Mouse (Mus musculus) right cerebral cortex, postnatal 14 days (tissue): Measurements from ENCODE around the gene Nup93.

ENCODE experiments used
- DNase-seq: peaks from one replicate; pipeline ENCODE4 v3.0.0; 2022

The Nup93 gene

GRCm38 (mm10) chr8:94187290-94188002 is 26.9 kb upstream of the Nup93 start:
- DNase-seq: no peak

- DNase-seq: peak; percentile 52
Measured at GRCm38 (mm10) chr8:94189275-94190031, 24.9 kb upstream of the Nup93 start.

GRCm38 (mm10) chr8:94191101-94191691 is 23.2 kb upstream of the Nup93 start:
- DNase-seq: no peak

DNA sequence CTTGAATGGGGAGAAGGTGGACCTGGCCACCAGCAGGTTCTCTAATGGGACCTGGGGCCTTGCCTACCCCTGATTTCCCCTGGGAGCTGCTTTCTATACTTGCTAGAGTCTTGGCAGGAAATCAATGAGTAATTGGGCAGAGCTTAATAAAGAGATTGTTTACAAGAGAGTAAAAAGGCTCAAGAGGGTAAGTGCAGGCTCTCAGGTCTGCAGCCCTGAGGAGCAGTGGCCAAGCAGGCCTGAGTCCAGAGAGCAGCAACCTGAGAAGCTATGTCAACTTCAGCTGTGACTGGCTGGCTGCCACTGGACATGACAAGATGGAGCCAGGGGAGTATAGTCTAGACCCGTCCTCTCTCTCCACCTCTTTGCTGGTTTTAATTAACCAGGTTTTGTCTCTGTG is 21.4 kb upstream of the Nup93 start:
- DNase-seq: no peak

DNA sequence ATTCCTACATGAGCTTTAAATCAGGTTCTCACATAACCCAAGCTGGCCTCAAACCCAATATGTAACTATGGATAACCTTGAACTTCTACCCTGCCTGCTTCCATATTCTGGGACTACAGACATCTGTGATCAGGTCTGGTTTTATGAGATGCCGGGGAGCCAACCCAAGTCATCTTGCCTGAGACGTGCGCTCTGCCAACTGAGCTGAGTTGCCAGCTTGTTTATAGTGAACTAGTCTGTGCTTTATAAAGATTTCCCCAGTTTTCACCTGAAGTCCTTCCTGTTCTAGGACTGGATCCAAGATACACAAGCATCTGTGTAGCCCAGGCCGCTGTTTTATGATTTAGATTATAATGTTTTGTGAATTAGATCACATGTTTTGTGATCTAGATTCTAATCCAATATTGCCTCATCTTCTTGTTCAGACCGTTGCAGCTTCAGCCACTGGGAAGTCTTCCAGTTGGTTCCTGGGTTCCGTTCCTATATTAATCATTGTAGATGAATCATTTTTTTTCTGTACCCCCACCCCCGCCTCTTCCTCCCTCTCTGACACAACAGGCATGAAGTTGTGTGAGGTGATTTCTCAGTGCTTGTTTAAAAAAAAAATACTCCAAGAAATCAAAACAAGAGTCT is 19.7 kb upstream of the Nup93 start:
- no peak for DNase-seq

DNA sequence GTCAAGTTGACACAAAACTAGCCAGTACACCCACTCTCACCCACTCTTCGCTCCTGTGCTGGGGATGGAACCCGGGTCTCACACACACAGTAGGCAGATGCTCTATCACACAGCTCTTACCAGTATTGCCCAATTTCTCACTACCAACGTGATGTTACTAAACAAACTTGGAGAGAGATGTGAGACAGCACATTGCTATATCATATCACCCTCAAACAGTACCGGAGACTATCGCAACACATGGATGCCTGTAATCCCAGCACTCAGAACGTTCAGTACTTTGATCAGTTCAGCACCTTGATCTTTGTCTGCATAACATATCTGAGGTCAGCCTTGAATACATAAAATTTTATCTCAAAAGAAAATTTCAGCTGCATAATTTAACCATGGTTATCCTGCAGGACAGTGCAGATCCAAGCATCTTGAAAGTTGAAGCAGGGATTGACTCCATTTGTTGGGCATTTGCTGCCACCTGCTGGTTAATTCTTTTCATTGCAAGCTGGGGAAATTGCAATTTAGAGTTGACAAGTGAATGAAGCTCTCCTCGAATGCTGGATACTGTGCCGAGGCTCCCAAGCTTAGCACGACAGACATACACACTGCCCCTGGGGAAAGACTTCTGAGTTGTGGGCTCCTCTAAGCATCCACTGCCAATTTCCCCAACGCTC is 15.0 kb upstream of the Nup93 start:
- DNase-seq: no peak

DNA sequence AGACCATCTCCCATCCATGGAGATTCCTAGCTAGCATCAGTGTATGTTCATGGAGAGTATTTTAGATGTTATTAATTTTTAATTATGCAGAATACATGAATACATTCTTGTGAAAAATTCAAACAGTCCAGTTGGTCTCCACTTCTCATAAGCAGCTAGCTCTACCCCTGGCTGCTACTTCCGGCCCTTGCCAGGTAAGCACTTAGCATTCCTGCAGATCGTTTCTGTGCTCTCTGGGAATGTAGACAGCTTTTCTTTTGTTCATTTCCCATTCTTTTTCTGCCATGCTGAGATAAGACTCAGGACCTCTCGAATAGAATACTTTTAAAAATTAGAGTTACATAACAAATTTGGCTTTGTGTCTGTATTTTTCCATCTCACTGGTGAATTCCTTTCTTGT is 10.3 kb upstream of the Nup93 start:
- DNase-seq: no peak

DNA sequence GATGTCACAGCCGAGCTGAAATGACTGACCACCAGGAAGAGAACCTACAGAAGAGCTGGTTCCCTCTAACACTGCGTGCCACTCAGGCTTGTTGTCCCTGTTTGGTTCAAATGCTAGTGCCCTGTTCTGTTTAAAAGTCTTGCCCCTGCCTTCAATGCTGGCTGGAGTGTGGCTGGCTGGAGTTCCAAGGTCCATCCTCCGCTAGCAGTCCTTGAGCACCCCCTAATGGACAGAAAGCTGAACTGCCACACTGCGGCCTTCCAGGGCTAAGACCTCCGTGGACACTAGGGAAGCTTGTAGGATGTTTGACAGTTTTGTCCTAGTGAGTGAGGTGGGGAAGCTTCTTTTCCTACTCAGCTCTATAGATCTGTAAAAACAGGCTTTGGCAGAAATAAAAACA is 8.6 kb upstream of the Nup93 start:
- DNase-seq: peak; percentile 64

DNA sequence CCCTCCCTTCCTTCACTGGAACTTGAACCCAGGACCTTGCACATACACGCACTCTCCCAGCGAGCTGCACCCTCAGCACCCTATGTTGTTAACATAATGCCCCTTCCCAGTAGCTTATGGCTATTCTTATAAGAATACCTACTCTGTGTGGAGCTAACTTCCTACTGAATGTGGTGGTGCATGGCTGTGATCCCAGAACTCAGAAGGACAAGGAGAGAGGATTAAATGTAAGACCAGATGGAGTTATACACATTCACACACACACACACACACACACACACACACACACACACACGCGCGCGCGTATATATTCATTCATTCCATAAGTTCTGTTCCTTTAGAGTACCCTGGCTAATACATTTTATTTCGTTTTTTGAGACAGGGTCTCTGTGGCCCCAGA is 8.1 kb upstream of the Nup93 start:
- no peak for DNase-seq

DNA sequence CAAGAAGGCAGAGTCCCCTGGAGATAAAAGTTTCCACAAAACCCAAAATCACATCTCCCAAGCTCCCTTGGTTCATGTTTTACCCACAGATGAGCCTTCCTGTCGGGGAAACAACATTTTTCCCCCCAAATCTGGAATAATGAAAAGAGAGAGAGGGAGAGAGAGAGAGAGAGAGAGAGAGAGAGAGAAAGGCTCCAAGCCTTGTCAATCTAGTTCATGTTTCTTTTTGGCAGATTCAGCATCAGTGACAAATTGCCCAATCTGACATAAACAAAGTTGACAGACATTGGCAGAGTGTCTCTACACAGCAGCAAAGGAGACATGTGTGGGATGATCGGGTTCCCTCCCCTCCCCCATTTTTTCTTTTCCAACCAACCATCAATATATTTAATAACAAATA is 6.9 kb upstream of the Nup93 start:
- no peak for DNase-seq

DNA sequence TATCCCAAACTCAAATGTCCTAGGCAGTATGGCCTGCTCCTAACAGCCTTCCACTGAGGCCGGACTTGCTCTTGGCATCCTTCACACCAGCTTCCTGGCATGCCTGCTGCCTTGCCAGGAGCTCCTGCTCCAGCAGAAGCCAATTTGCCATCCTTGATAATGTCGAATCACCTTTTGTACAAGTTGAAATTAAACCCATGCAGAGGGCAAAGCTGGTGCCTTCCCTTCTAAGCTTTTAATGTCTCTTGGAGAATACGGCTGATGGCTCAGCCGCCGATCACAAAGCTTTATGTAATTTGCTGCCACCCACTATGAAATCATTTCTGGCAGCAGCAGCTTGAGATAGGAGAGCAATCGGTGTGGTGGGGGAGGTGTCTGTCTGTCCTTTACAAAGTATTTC is 4.7 kb upstream of the Nup93 start:
- DNase-seq: peak; percentile 22

- no peak for DNase-seq
Measured at GRCm38 (mm10) chr8:94210225-94210624, 4.1 kb upstream of the Nup93 start.

DNA sequence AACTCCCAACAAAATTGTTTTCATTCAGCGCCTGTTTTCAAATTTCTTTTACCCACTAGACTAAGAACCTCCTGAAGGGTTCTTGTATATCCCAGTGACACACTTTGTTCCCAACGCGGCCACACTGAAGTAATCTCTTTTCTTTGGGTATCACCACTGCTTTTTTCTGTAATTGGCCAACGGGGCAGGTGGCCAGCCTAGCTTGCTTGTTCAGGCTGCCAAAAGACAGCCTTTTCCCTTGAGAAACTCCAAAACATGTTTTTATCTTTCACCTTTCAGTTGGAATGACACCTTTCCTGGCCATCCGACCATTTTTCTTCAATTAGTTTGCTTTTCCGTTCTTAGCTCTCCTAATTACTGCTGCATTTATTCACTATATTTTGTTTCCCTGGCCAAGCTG is 545 bp upstream of the Nup93 start:
- no peak for DNase-seq

- no peak for DNase-seq
Measured at GRCm38 (mm10) chr8:94227381-94227939, 13.1 kb downstream of the Nup93 start.

- no peak for DNase-seq
Measured at GRCm38 (mm10) chr8:94240240-94240751, 25.9 kb downstream of the Nup93 start.

DNA sequence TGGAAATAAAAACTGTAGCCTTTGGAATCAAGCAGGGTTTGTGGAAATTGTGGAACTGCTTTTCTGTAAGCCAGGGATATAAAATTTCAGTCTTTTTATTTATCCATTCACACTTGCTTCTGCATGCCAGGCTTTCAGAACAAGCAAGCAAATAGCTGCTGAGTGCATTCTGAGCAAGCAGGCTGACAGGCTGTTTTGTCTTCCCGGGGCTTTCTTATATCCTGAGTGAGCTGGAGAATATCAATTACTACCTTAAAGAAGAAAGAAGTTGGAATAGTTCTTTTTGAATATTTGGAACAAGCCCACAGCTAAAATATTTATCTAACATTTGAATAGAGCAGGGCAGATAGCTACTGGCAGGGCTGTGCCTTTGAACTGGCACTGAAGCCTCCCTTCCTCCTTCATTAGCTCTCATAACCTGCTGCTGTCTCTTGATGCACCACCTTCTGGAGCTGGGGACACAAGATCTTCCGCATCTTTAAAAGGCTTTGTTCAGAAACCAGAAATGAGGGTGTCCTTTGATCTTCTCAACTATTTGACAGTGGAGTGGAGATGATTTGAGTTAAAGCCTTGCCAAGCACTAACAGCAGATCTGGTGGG is 35.6 kb downstream of the Nup93 start:
- DNase-seq: no peak

DNA sequence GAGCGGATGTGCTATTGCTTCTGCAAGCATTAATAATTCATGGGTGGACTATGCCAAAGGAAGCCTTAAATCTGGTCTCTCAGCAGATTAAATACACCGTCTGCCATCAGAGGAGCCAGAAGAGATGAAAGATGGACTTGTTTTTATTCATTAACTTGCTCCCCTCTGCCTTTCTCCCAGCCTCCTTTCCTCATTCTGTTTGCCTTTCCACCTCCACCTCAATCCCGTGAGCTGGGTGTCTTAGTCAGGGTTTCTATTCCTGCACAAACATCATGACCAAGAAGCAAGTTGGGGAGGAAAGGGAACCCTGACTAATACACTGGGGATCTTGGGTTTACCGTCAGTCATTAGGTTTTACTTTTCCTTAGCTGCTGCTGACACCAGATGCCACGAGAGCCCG is 44.5 kb downstream of the Nup93 start:
- DNase-seq: no peak

- no peak for DNase-seq
Measured at GRCm38 (mm10) chr8:94262626-94263297, 48.4 kb downstream of the Nup93 start.

GRCm38 (mm10) chr8:94266344-94267191 is 52.2 kb downstream of the Nup93 start:
- DNase-seq: peak; percentile 54

DNA sequence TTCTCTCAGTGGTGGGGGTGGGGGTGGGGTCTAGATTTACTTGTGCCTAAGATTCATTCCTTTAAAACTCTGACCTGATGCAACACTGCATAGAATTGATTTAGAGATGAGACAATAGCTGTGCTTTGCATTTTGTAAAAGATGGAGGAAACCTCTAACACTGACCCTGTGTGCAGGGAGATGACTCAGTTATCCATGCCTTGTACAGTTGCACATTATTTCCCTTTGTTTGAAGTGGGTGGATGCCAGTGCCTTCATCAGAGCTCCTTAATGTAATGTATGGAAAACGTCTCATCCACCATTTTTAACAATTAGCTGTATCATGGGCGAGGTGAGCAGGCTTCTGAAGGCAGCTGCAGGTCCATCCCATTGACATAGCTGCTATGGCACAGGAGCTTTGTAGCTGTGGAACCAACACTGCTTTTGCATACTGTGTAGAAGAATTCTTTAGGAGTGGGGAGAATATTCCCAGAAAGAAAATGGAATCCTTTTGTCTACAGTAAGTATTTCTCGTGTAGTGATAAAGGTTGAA is 54.1 kb downstream of the Nup93 start:
- no peak for DNase-seq
